Mouse (Mus musculus) thymus, adult 2 months (tissue): Measurements from ENCODE around the gene Slfn5.

Experiments
- CTCF ChIP-seq: fragments of 200-500 bp; IDR thresholded peaks from 2 replicates; pipeline ENCODE4 v1.5.1; 2012; ENCODE audit warnings: mild to moderate bottlenecking, control low read depth, low read length, moderate library complexity, borderline replicate concordance; ENCODE audit not compliant: control insufficient read depth, poor library complexity, insufficient read depth; ENCODE audit errors: extremely low read depth
- POLR2A ChIP-seq: fragments of 200-500 bp; IDR thresholded peaks from 2 replicates; pipeline ENCODE4 v1.6.1; 2012; ENCODE audit warnings: mild to moderate bottlenecking, low read length, control low read depth, moderate library complexity; ENCODE audit not compliant: control insufficient read depth, poor library complexity, insufficient read depth; ENCODE audit errors: extremely low read depth

DNA sequence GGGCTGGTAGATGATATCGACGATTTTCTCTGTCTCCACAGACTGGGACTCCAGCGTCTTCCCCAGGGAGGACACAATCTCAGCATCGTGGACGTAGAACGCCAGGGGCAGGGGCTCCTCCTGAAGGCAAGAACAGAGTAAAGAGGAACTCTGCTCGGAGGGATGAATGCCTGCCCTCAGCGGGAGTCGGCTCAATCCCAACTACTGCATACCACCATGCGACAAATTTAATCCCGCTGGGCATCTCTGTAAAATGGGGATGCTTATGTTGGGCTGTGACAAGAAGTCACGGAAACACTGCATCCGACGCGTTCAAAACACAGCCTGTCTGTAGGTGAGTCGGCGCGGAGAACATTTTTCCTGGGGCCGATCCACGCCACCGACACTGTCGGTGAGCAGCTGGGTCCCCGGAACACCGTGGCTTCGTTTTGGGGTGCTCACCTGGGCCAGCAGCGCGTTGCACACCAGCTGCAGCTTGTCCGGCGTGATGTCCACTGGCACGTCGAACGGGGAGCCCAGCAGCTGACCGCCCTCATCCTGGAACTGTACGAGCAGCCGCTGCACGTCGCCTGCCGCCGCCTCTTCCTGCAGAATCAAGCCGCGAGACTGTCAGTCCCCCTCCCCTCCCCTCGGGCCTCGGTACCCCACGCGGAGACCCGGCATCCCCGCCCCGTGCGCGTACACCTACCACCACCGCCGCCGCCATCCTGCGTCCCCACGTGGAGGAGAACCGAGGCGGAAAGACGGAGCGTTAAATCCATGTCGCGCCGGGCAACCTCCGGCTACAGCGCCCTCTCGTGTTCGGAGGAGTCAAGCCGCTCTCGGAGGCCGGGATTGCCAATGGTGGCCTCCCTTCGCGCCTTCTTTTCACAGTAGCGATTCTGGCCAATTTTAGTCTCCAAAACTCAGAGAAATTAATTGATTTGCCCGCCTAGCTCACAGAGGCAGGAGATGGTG lies 43.2 kb upstream of the Slfn5 start, which contains the start of gene Nle1:
- peak; percentile 96 for TF ChIP-seq CTCF
- TF ChIP-seq POLR2A, result no peak
